Mouse (Mus musculus) lung, postnatal 0 days (tissue): Measurements from ENCODE around the gene Olfr555. TPM values are rescaled to one million over a fixed set of nuclear protein-coding genes. Genes with fewer than 3 reads are reported as not detected.
"Not testable (repeated sequence)": the region's sequence is repeated elsewhere in the genome, so short reads cannot be mapped to it uniquely, and the experiment has no call there.

Source experiments
- ATAC-seq: fragments of 200-750 bp; cut with Nextera tagmentation; 2 replicates; pipeline ENCODE4 v1.8.0; 2017; ENCODE audit warnings: moderate library complexity
- DNase-seq: peaks from one replicate; pipeline ENCODE4 v3.0.0-alpha.2; 2016; ENCODE audit warnings: low spot score
- H3K27ac ChIP-seq: fragments of 300-500 bp; sonication (generic); 2 replicates; pipeline ENCODE4 v1.5.1; 2014; ENCODE audit warnings: antibody characterized with exemption, mild to moderate bottlenecking, low read length, mixed read lengths
- H3K27me3 ChIP-seq: fragments of 300-500 bp; sonication (generic); replicated peaks from 2 replicates; pipeline ENCODE4 v1.6.1; 2014; ENCODE audit warnings: low read length, mixed read lengths; ENCODE audit not compliant: insufficient read depth
- H3K36me3 ChIP-seq: fragments of 300-500 bp; sonication (generic); 2 replicates; pipeline ENCODE4 v1.6.1; 2014; ENCODE audit warnings: low read length, mixed read lengths; ENCODE audit not compliant: insufficient read depth
- H3K4me1 ChIP-seq: fragments of 300-500 bp; sonication (generic); 2 replicates; pipeline ENCODE4 v1.6.1; 2014; ENCODE audit warnings: antibody characterized with exemption, low read depth, low read length, mixed read lengths; ENCODE audit not compliant: insufficient read depth
- H3K4me2 ChIP-seq: fragments of 300-500 bp; sonication (generic); replicated peaks from 2 replicates; pipeline ENCODE4 v1.6.1; 2014; ENCODE audit warnings: low read depth, mild to moderate bottlenecking, low read length, moderate library complexity, mixed read lengths
- H3K4me3 ChIP-seq: fragments of 300-500 bp; sonication (generic); 2 replicates; pipeline ENCODE4 v1.5.1; 2014; ENCODE audit warnings: low read depth, low read length
- H3K9ac ChIP-seq: fragments of 300-500 bp; sonication (generic); replicated peaks from 2 replicates; pipeline ENCODE4 v1.6.1; 2014; ENCODE audit warnings: low read depth, mild to moderate bottlenecking
- H3K9me3 ChIP-seq: fragments of 300-500 bp; sonication (generic); 2 replicates; pipeline ENCODE4 v1.6.1; 2016; ENCODE audit warnings: low read length, mixed read lengths
- CTCF ChIP-seq: IDR thresholded peaks from 2 replicates; pipeline ENCODE4 v1.5.1; 2016; ENCODE audit warnings: antibody characterized with exemption, mild to moderate bottlenecking
- EP300 ChIP-seq: IDR thresholded peaks from 2 replicates; pipeline ENCODE4 v1.6.1; 2016; ENCODE audit warnings: antibody characterized with exemption, mild to moderate bottlenecking, control low read depth
- WGBS: fragments of 180-500 bp; shearing (Covaris S2); extraction: QIAGEN DNeasy Blood & Tissue Kit; methylation state at CpG from one replicate; pipeline ENCODE4 v1.1.7; 2014; 5-methylcytosine and 5-hydroxymethylcytosine counted together
- polyA plus RNA-seq: library from polyadenylated mRNA; unstranded; fragments of >200 nt; fragmentation: Nextera tagmentation; extraction: Ambion mirVana; gene quantifications from 2 replicates; pipeline ENCODE4 v1.2.1, GENCODE M21; 2015

Gene Olfr555
- not detected in 2 replicates for polyA plus RNA-seq

DNA sequence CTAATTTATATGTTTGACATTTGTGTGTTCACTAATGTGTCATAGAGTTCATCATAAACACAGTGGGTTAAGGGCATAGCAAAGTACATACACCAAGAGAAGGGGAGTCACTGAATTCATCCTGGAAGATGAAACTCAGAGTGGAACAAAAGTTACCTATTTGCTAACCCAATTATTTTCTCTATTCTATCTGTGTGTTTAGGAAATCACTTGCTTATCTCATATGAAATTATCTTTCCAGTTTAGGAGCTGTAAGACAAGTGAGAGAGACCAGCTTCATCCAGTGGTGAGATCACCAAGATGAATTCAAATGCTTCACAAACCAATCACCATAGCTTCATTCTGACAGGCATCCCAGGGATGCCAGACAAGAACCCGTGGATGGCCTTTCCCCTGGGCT is at the start of gene Olfr555:
Gene Olfr555 (plus strand): TSS at position 301 of the 400 bp plus-strand sequence.
- Histone ChIP-seq H3K9ac (no peak within 1 kb of the TSS), H3K4me3 (no peak within 1 kb of the TSS), H3K36me3 (no peaks in the 10 kb centered on the region), H3K4me2 (no peak within 1 kb of the TSS), H3K27me3 (no peaks in the 10 kb centered on the region), H3K27ac (no peak within 1 kb of the TSS), H3K4me1 (no peaks in the 10 kb centered on the region), H3K9me3 (no peaks in the 10 kb centered on the region)
- 62% methylated on average over 1 of the region's 1 CpGs for WGBS
- DNase-seq (no peak), ATAC-seq (no peak)
- TF ChIP-seq CTCF (no peak), EP300 (no peak)

DNA sequence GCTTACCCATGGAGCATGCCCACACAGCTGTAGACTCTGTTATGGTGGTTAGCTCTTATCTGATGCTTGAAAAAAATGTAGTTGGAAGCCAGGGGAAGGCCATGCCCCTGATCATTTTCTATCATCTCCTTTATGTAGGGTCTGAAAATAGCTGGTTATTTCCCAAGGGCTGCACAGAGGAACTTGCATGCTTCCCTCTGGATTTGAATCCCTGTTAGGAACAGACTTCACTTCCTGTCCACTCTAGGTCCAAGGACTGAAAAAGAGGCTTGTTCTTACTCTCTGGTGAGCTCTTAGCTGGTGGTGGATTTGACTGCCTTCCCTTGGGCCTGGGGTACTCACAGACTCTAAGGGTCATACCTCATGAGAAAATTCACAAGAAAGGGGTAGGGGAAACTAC is 40.5 kb upstream of the Olfr555 start, which contains the start of gene Olfr553:
Gene Olfr553 (minus strand): TSS at position 101 of the 400 bp plus-strand sequence.
- H3K27me3 ChIP-seq: no peaks in the 10 kb centered on the region
- no peak within 1 kb of the TSS for H3K9ac ChIP-seq
- H3K36me3 ChIP-seq: no peaks in the 10 kb centered on the region
- H3K9me3 ChIP-seq: no peaks in the 10 kb centered on the region
- TF ChIP-seq CTCF (no peak), EP300 (no peak)
- H3K27ac ChIP-seq: no peak within 1 kb of the TSS
- no peaks in the 10 kb centered on the region for H3K4me1 ChIP-seq
- H3K4me2 ChIP-seq: no peak within 1 kb of the TSS
- DNase-seq (no peak), ATAC-seq (no peak)
- no peak within 1 kb of the TSS for H3K4me3 ChIP-seq

DNA sequence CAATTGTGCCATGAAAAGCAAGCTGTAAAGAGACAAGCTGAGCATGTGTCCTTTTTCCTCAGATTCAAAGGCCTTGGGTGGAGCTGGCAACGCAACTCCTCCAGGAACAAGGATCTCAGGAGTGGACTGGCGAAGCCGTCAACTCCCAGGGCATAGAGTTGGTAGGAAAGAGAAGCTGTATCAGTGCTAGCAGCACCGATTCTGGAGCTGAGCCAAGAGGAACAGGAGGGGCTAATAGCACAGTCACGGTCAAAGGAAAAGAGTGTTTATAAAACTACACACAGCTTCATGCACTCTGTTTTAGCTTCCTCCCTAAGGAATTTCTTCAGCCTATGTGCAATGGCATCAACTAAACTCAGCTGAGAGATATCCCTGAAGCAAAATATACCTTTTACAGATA is 39.0 kb upstream of the Olfr555 start:
- DNase-seq: peak; percentile 49
- TF ChIP-seq EP300 (no peak), CTCF (no peak)
- WGBS: 21% methylated on average over 5 of the region's 5 CpGs

DNA sequence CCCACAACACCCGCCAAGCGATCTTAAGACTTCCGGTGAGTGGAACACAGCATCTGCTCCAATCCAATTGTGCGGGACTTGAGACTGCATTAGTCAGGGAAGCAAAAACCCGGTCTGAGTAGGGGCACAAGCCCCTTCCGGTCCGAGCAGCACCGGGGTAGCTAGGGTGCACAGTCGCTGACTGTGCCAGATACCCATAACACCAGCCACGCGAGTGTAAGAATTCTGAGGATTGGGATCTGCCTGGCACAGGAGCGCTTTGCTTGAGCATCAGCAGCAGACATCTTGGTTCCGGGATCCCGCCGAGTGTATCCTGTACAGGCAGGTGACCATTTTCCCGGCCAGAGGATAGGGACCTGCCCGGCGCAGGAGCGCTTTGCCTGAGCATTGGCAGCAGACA is 38.3 kb upstream of the Olfr555 start:
- not testable (repeated sequence) for H3K9ac ChIP-seq, H3K9me3 ChIP-seq, DNase-seq, H3K4me2 ChIP-seq, H3K27me3 ChIP-seq, H3K27ac ChIP-seq, H3K4me3 ChIP-seq, H3K4me1 ChIP-seq, ATAC-seq, H3K36me3 ChIP-seq
- WGBS: 81% methylated on average over 16 of the region's 19 CpGs

More for the DNA sequence above, 39.0 kb upstream of the Olfr555 start:
- H3K4me1 ChIP-seq: no peaks in the 10 kb centered on the region
- no peaks in the 10 kb centered on the region for H3K27me3 ChIP-seq
- H3K4me3 ChIP-seq: no peak overlapping the region
- H3K4me2 ChIP-seq: no peak overlapping the region
- ATAC-seq: peak; percentile 48; the same call in 1 of the 2 replicates
- no peaks in the 10 kb centered on the region for H3K36me3 ChIP-seq
- H3K27ac ChIP-seq: no peak overlapping the region
- no peak overlapping the region for H3K9ac ChIP-seq
- H3K9me3 ChIP-seq: no peaks in the 10 kb centered on the region

DNA sequence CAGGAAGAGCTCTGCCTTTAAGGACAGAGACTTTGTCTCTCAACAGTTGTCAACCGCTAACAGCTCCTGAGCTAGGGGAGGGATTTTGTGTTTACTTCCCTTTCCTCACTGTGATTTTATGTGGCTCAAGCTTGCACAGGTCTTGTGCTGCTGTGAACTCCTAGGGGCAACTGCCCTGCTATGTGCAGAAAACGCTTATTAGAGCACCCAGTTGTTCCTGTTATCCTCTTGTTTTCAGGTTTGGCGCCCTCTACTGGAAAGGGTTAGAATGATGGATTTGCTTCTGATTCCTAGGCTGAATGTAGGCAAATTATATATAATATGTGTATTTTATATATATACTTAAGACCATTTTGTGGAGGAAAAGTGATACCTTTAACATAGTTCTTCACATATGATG is 22.0 kb upstream of the Olfr555 start:
- Histone ChIP-seq H3K9me3 (no peaks in the 10 kb centered on the region), H3K4me3 (no peak overlapping the region), H3K4me1 (no peaks in the 10 kb centered on the region), H3K36me3 (no peaks in the 10 kb centered on the region), H3K4me2 (no peak overlapping the region), H3K9ac (no peak overlapping the region), H3K27me3 (no peaks in the 10 kb centered on the region), H3K27ac (no peak overlapping the region)
- no peak for ATAC-seq
- TF ChIP-seq CTCF (peak; percentile 74), EP300 (no peak)
- WGBS: 24% methylated on average over 3 of the region's 3 CpGs
- peak; percentile 65 for DNase-seq

DNA sequence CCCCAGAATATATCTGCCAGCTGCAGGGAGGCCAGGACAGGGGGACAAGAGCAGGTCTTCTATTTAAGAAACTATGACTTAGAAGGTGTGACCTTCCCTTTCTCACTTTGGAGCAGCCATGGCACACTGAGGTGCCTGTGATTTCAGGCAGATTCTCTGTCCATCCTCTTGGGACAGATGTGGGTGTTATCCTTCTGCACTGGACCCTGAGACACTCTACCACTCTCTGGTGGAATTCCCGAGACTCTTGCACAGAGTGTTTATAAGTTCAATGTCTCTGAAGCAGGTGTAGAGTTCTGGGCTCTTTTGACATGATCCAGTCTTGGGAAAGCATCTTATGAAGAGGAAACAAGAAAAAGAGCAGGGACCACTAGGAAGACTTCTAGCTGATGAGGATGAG is 20.5 kb upstream of the Olfr555 start, which contains the start of gene Olfr554:
Gene Olfr554 (plus strand): TSS at position 301 of the 400 bp plus-strand sequence.
- no peaks in the 10 kb centered on the region for H3K4me1 ChIP-seq
- no peaks in the 10 kb centered on the region for H3K9me3 ChIP-seq
- H3K4me2 ChIP-seq: no peak within 1 kb of the TSS
- no peak within 1 kb of the TSS for H3K9ac ChIP-seq
- no peak within 1 kb of the TSS for H3K27ac ChIP-seq
- H3K36me3 ChIP-seq: no peaks in the 10 kb centered on the region
- 50% methylated on average over 1 of the region's 1 CpGs for WGBS
- H3K27me3 ChIP-seq: no peaks in the 10 kb centered on the region
- ATAC-seq: no peak
- TF ChIP-seq EP300: no peak
- no peak for TF ChIP-seq CTCF
- no peak within 1 kb of the TSS for H3K4me3 ChIP-seq
- no peak for DNase-seq

DNA sequence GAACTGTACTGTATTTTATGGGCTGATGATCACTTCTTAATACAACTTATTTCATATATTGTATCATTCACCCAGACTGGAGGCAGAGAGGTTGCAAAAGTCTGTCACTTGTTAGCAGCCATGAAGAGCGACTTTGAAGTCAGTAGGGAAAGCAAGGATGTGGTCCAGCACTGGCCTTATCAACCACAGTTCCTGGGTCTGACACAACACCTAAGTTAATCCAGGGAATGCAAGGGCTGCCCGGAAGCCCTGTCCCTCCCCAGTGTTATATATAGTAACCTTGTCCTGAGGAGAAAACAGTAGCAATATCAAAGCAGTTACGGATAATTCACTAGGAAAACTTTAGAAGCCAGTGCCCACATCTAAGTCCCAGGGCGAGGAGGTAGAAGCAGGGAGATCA is 13.7 kb upstream of the Olfr555 start:
- H3K4me3 ChIP-seq, DNase-seq, H3K27ac ChIP-seq, H3K9me3 ChIP-seq, ATAC-seq, H3K9ac ChIP-seq, H3K4me1 ChIP-seq, H3K36me3 ChIP-seq, H3K4me2 ChIP-seq, H3K27me3 ChIP-seq: not testable (repeated sequence)
- 63% methylated on average over 4 of the region's 4 CpGs for WGBS
